Mouse (Mus musculus) CD4-positive, CD25-positive, alpha-beta regulatory T cell, adult 9 weeks (primary cell): ENCODE measurements around the gene Gm21874. TPM values are rescaled to one million over a fixed set of nuclear protein-coding genes. Genes with fewer than 3 reads are reported as not detected.

Experiments used
- polyA plus RNA-seq: library from polyadenylated mRNA; unstranded; fragments of 100-300 nt; shearing (Covaris generic); gene quantifications from one replicate; pipeline ENCODE4 v1.2.1, GENCODE M21; 2017

Gm21874 gene
- polyA plus RNA-seq: not detected

DNA sequence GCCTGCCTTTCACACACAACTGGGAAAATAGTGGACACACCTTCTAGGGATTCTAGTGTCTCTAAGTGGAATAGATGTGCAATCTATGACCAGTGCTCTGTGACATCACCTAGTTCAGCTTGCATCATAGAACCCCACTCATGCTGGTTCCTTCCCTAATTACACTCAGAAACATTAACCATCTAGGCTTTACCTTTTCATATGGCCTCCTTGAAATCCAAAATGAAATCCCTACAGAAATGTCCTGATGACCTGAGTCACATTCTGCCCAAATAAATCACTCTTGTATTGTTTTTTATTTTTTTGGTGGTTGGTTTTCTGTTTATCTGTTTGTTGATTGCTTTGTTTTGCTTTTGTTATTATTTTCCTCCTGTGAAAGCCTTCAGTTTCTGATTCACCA lies at the start of gene Gm21874:
Gm21874 (minus strand) TSS at position 101 of the 400 bp plus-strand sequence.

Other genes with a start within 250 kb of the Gm21874 start
- not detected for gene Gm21721, start 214.0 kb downstream of the Gm21874 start, polyA plus RNA-seq
- not detected for gene Gm21812, start 69.0 kb downstream of the Gm21874 start, polyA plus RNA-seq